Mouse (Mus musculus) cerebellum, adult 2 months (tissue): ENCODE measurements at regions not wholly inside any gene's neighbourhood (a gene's known extent, or its start where the extent isn't known, plus 50 kb on each side); places are given as distances from the start of the nearest gene placed in this dataset.

Experiments
- DNase-seq, 2 experiments: peaks; one replicate each; pipeline ENCODE4 v3.0.0; 2021
- H3K27ac ChIP-seq: fragments of 200-500 bp; 2 replicates; pipeline ENCODE4 v1.5.1; 2012; ENCODE audit warnings: low read length, control low read depth, inconsistent platforms; ENCODE audit not compliant: insufficient read depth
- H3K27me3 ChIP-seq: fragments of 200-500 bp; 2 replicates; pipeline ENCODE4 v1.6.1; 2012; ENCODE audit warnings: inconsistent platforms, mild to moderate bottlenecking, low read length, moderate library complexity; ENCODE audit not compliant: control insufficient read depth, insufficient read depth
- H3K4me1 ChIP-seq: fragments of 200-500 bp; 2 replicates; pipeline ENCODE4 v1.6.1; 2011; ENCODE audit warnings: low read length; ENCODE audit not compliant: control insufficient read depth, insufficient read depth
- H3K4me3 ChIP-seq: fragments of 200-500 bp; replicated peaks from 2 replicates; pipeline ENCODE3; 2011; ENCODE audit warnings: mild to moderate bottlenecking, low read depth, low read length, control low read depth; ENCODE audit not compliant: insufficient read depth
- CTCF ChIP-seq: fragments of 200-500 bp; IDR thresholded peaks from 2 replicates; pipeline ENCODE4 v1.5.1; 2011; ENCODE audit warnings: low read depth, mild to moderate bottlenecking, control low read depth, low read length, moderate library complexity, borderline replicate concordance; ENCODE audit not compliant: insufficient read depth
- POLR2A ChIP-seq: fragments of 200-500 bp; IDR thresholded peaks from 2 replicates; pipeline ENCODE4 v1.6.1; 2011; ENCODE audit warnings: low read length, control low read depth, borderline replicate concordance; ENCODE audit not compliant: insufficient read depth
- WGBS: fragments of 180-500 bp; shearing (Covaris S2); methylation state at CpG from one replicate; pipeline ENCODE4 v1.1.7; 2018; 5-methylcytosine and 5-hydroxymethylcytosine counted together

- DNase-seq = no peak
- Histone ChIP-seq H3K4me1 (no peaks in the 10 kb centered on the region), H3K27me3 (no peaks in the 10 kb centered on the region), H3K27ac (no peak overlapping the region), H3K4me3 (no peak overlapping the region)
- no peak for TF ChIP-seq POLR2A
- 32% methylated on average over 11 of the region's 11 CpGs for WGBS
These were observed 338.3 kb upstream of the Pmfbp1 start for GRCm38 (mm10) chr8:109155489-109155888.

- 78% methylated on average over 8 of the region's 8 CpGs for WGBS
- H3K4me3 ChIP-seq = no peak overlapping the region
- TF ChIP-seq POLR2A (no peak), CTCF (no peak)
These were observed 337.8 kb upstream of the Pmfbp1 start for GRCm38 (mm10) chr8:109156016-109156415.

GRCm38 (mm10) chr8:109172701-109173100, 321.1 kb upstream of the Pmfbp1 start:
- WGBS = 88% methylated on average over 4 of the region's 4 CpGs
- no peaks in the 10 kb centered on the region for H3K27me3 ChIP-seq
- H3K4me1 ChIP-seq = no peaks in the 10 kb centered on the region
- DNase-seq = no peak
- no peak for TF ChIP-seq POLR2A
- no peak for TF ChIP-seq CTCF
- no peak overlapping the region for H3K4me3 ChIP-seq
- H3K27ac ChIP-seq = no peak overlapping the region

More at GRCm38 (mm10) chr8:109156016-109156415, 337.8 kb upstream of the Pmfbp1 start:
- Histone ChIP-seq H3K27me3 (no peaks in the 10 kb centered on the region), H3K4me1 (no peaks in the 10 kb centered on the region), H3K27ac (no peak overlapping the region)
- DNase-seq = no peak

GRCm38 (mm10) chr8:109185558-109186198, 308.1 kb upstream of the Pmfbp1 start:
- WGBS = 38% methylated on average over 10 of the region's 10 CpGs
- peak; percentile 5 to 17 for DNase-seq
- no peak overlapping the region for H3K4me3 ChIP-seq

GRCm38 (mm10) chr8:109187617-109188016, 306.2 kb upstream of the Pmfbp1 start:
- H3K4me1 ChIP-seq = no peaks in the 10 kb centered on the region
- WGBS = 73% methylated on average over 7 of the region's 7 CpGs
- H3K4me3 ChIP-seq = no peak overlapping the region
- H3K27ac ChIP-seq = no peak overlapping the region
- no peak for TF ChIP-seq CTCF
- no peak for TF ChIP-seq POLR2A
- H3K27me3 ChIP-seq = no peaks in the 10 kb centered on the region; the same call in 1 of the 2 replicates
- no peak for DNase-seq

More at GRCm38 (mm10) chr8:109185558-109186198, 308.1 kb upstream of the Pmfbp1 start:
- TF ChIP-seq POLR2A (no peak), CTCF (peak; percentile 37; the same call in 1 of the 2 replicates)
- H3K4me1 ChIP-seq = no peaks in the 10 kb centered on the region
- H3K27me3 ChIP-seq = no peaks in the 10 kb centered on the region; the same call in 1 of the 2 replicates
- H3K27ac ChIP-seq = no peak overlapping the region

- H3K4me1 ChIP-seq = no peaks in the 10 kb centered on the region
- H3K27ac ChIP-seq = no peak overlapping the region
- 91% methylated on average over 8 of the region's 8 CpGs for WGBS
- TF ChIP-seq POLR2A (no peak), CTCF (no peak)
- no peak overlapping the region for H3K4me3 ChIP-seq
- no peaks in the 10 kb centered on the region for H3K27me3 ChIP-seq
- DNase-seq = no peak
These were observed 279.6 kb upstream of the Pmfbp1 start for GRCm38 (mm10) chr8:109214247-109214646.

GRCm38 (mm10) chr8:109216318-109216717, 277.5 kb upstream of the Pmfbp1 start:
- no peaks in the 10 kb centered on the region for H3K4me1 ChIP-seq
- 40% methylated on average over 5 of the region's 5 CpGs for WGBS
- DNase-seq = no peak
- no peak overlapping the region for H3K27ac ChIP-seq
- no peaks in the 10 kb centered on the region for H3K27me3 ChIP-seq
- no peak overlapping the region for H3K4me3 ChIP-seq
- TF ChIP-seq POLR2A (no peak), CTCF (no peak)

GRCm38 (mm10) chr8:109217326-109217725, 276.5 kb upstream of the Pmfbp1 start:
- H3K4me3 ChIP-seq = no peak overlapping the region
- no peak overlapping the region for H3K27ac ChIP-seq
- DNase-seq = no peak
- no peaks in the 10 kb centered on the region for H3K27me3 ChIP-seq
- H3K4me1 ChIP-seq = no peaks in the 10 kb centered on the region
- TF ChIP-seq CTCF = no peak
- TF ChIP-seq POLR2A = no peak
- 88% methylated on average over 19 of the region's 19 CpGs for WGBS
